Comparison of ENCODE assay signal across 34 mouse cellular contexts in genomic region chr19:31255780-31256179, GRCm38 (mm10).
"Had no signal": no experiment of that assay in that cellular context is flagged by ENCODE, and none has a peak within 500 bp of the region (broad histone marks: within the 10 kb centered on the region; RNA-seq: fewer than 3 reads in every experiment).

No protein-coding gene starts in this region.

- H3K27me3 ChIP-seq: heart, embryonic 12.5 days; heart, embryonic 13.5 days; heart, embryonic 15.5 days; hindbrain, embryonic 12.5 days; hindbrain, embryonic 13.5 days; hindbrain, embryonic 15.5 days; intestine, embryonic 15.5 days; kidney, embryonic 15.5 days had no signal

- DNase-seq: heart, postnatal 10 days; heart, postnatal 14 days; heart, postnatal 36 days; heart, postnatal 4 days; kidney, adult 11 months; kidney, adult 18-20 months; kidney, adult 2 months; kidney, adult 8-10 months; kidney, adult 9 months; kidney, postnatal 10 days; kidney, postnatal 14 days; kidney, postnatal 36 days; kidney, postnatal 4 days; layer of hippocampus, adult 9-11 months; layer of hippocampus, postnatal 36 days had no signal

- H3K9ac ChIP-seq: heart, embryonic 12.5 days; heart, embryonic 13.5 days; heart, embryonic 15.5 days; hindbrain, embryonic 12.5 days; hindbrain, embryonic 13.5 days; hindbrain, embryonic 14.5 days; hindbrain, embryonic 15.5 days; intestine, embryonic 15.5 days; kidney, embryonic 15.5 days had no signal

- H3K4me2 ChIP-seq: heart, embryonic 11.5 days; heart, embryonic 12.5 days; heart, embryonic 13.5 days; heart, embryonic 15.5 days; hindbrain, embryonic 12.5 days; hindbrain, embryonic 13.5 days; hindbrain, embryonic 14.5 days; hindbrain, embryonic 15.5 days; intestine, embryonic 15.5 days; kidney, embryonic 15.5 days had no signal

- H3K4me3 ChIP-seq: heart, embryonic 10.5 days; heart, embryonic 12.5 days; heart, embryonic 13.5 days; heart, embryonic 15.5 days; hindbrain, embryonic 10.5 days; hindbrain, embryonic 12.5 days; hindbrain, embryonic 13.5 days; hindbrain, embryonic 15.5 days; intestine, embryonic 15.5 days; kidney, embryonic 15.5 days; layer of hippocampus, adult 2 months had no signal

- H3K27ac ChIP-seq: heart, embryonic 10.5 days; heart, embryonic 13.5 days; heart, embryonic 15.5 days; hindbrain, embryonic 10.5 days; hindbrain, embryonic 12.5 days; hindbrain, embryonic 13.5 days; hindbrain, embryonic 14.5 days; hindbrain, embryonic 15.5 days; hindbrain, postnatal 0 days; intestine, embryonic 15.5 days; kidney, embryonic 15.5 days; kidney, postnatal 0 days; layer of hippocampus, adult 2 months had no signal

- H3K36me3 ChIP-seq: heart, embryonic 10.5 days; heart, embryonic 12.5 days; heart, embryonic 13.5 days; heart, embryonic 15.5 days; hindbrain, embryonic 10.5 days; hindbrain, embryonic 12.5 days; hindbrain, embryonic 13.5 days; hindbrain, embryonic 15.5 days; intestine, embryonic 15.5 days; kidney, embryonic 15.5 days had no signal

- ATAC-seq: hindbrain, embryonic 16.5 days; hindbrain, postnatal 0 days; inflammation-experienced regulatory T-cells, adult 6 months; intestine, embryonic 15.5 days; intestine, embryonic 16.5 days; intestine, postnatal 0 days had no signal

- H3K9me3 ChIP-seq: heart, embryonic 10.5 days; heart, embryonic 12.5 days; heart, embryonic 13.5 days; heart, embryonic 15.5 days; hindbrain, embryonic 10.5 days; hindbrain, embryonic 12.5 days; hindbrain, embryonic 13.5 days; hindbrain, embryonic 15.5 days; intestine, embryonic 15.5 days; kidney, embryonic 15.5 days had no signal

- H3K4me1 ChIP-seq: heart, embryonic 10.5 days; heart, embryonic 12.5 days; heart, embryonic 13.5 days; heart, embryonic 15.5 days; hindbrain, embryonic 10.5 days; hindbrain, embryonic 12.5 days; hindbrain, embryonic 13.5 days; hindbrain, embryonic 15.5 days; intestine, embryonic 15.5 days; kidney, embryonic 15.5 days had no signal
